Mouse (Mus musculus) small intestine, adult 2 months (tissue): Measurements from ENCODE around the gene Prm1.

Experiments used
- CTCF ChIP-seq: fragments of 200-500 bp; IDR thresholded peaks from 2 replicates; pipeline ENCODE4 v1.5.1; 2012; ENCODE audit warnings: low read depth, mild to moderate bottlenecking, control low read depth, inconsistent platforms, low read length, moderate library complexity, mixed read lengths; ENCODE audit not compliant: insufficient replicate concordance, insufficient read length; ENCODE audit errors: extremely low read depth
- POLR2A ChIP-seq: fragments of 200-500 bp; IDR thresholded peaks from 2 replicates; pipeline ENCODE4 v1.6.1; 2012; ENCODE audit warnings: low read depth, mild to moderate bottlenecking, control low read depth, inconsistent platforms, low read length, moderate library complexity

DNA sequence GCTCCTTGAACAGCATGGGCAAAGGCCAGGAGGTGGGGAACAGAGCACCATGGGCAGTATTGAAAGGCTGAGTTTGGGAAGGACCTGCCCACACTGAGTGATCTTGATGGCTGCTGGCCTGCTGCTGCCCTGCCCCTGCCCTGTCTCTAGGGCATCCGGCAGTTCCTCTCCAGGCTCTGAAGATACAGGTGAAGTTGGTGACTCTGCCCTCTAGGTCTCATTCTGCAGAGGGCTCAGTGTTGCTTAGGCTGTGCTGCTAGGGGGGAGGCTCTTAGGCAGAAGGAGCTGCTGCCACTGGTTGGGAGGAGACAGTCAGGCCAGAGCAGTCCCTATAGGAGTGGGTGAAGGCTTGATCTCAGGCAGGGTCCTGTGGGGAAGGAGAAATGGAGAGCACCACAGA is 32.3 kb upstream of the Prm1 start:
- TF ChIP-seq CTCF (no peak), POLR2A (no peak)
